Mouse (Mus musculus): ENCODE measurements around the gene Bud13. TPM values are rescaled to one million over a fixed set of nuclear protein-coding genes. Genes with fewer than 3 reads are reported as not detected.
A peak's percentile ranks its signal among the peaks of the same experiment; 100 is the strongest.

The Bud13 gene
- polyA plus RNA-seq (2012; rRNA removed) = 23.1 and 23.4 TPM in 2 replicates
- 19.2 and 23.7 TPM in 2 replicates for polyA plus RNA-seq (2014; fragmentation: Nextera tagmentation; extraction: Ambion mirVana)

GRCm38 (mm10) chr9:46282631-46283436, at the start of gene Bud13:
TSS of gene Bud13 (plus strand) at chr9:46283008.
- peak within 1 kb of the TSS; percentile 84 for H3K9ac ChIP-seq (ENCODE audit: low read depth, low read length, severe bottlenecking)
- H3K27me3 ChIP-seq (ENCODE audit: control insufficient read depth, insufficient read depth, low read length) = no peaks in the 10 kb centered on the region
- WGBS = under 1% methylated on average over 51 of the region's 55 CpGs
- DNase-seq (ENCODE audit: low spot score) (peak; percentile 92), ATAC-seq (ENCODE audit: low FRiP score, low read depth) (peak; percentile 94)
- H3K9me3 ChIP-seq (ENCODE audit: control insufficient read depth, low read length) = no peaks in the 10 kb centered on the region
- peaks cover 52% of the 10 kb centered on the region for H3K36me3 ChIP-seq (ENCODE audit: control insufficient read depth, insufficient read depth, low read length)
- peak within 1 kb of the TSS; percentile 53 for H3K4me2 ChIP-seq (replicated peaks; ENCODE audit: low read depth, low read length, severe bottlenecking)
- H3K4me3 ChIP-seq (replicated peaks; ENCODE audit: low read length) = peak within 1 kb of the TSS; percentile 71
- peak within 1 kb of the TSS; percentile 68 for H3K27ac ChIP-seq (replicated peaks; ENCODE audit: low read depth, low read length)
- H3K4me1 ChIP-seq (ENCODE audit: control insufficient read depth, insufficient read depth, low read length) = peaks cover 6% of the 10 kb centered on the region
- peak; percentile 87; the same call in 1 of the 2 replicates for TF ChIP-seq POLR2A (IDR thresholded peaks at IDR 0.05; ENCODE audit: borderline replicate concordance, extremely low read depth, insufficient read depth, insufficient read length)

- WGBS = 88% methylated on average over 6 of the region's 6 CpGs
These were observed 47.6 kb upstream of the Bud13 start for GRCm38 (mm10) chr9:46235196-46235595.

GRCm38 (mm10) chr9:46235596-46235648, 47.4 kb upstream of the Bud13 start, which contains the start of gene Apoc3:
TSS of gene Apoc3 (minus strand) at chr9:46235636.
- ATAC-seq (ENCODE audit: low FRiP score, low read depth) = no peak
- DNase-seq (ENCODE audit: low spot score) = no peak

More at GRCm38 (mm10) chr9:46235196-46235595, 47.6 kb upstream of the Bud13 start:
- H3K4me3 ChIP-seq (replicated peaks; ENCODE audit: low read length) = no peak overlapping the region
- no peaks in the 10 kb centered on the region for H3K9me3 ChIP-seq (ENCODE audit: control insufficient read depth, low read length)
- no peak for ATAC-seq (ENCODE audit: low FRiP score, low read depth)
- no peak for DNase-seq (ENCODE audit: low spot score)
- no peak overlapping the region for H3K9ac ChIP-seq (ENCODE audit: low read depth, low read length, severe bottlenecking)
- peaks cover 8% of the 10 kb centered on the region for H3K4me1 ChIP-seq (ENCODE audit: control insufficient read depth, insufficient read depth, low read length)
- no peaks in the 10 kb centered on the region for H3K27me3 ChIP-seq (ENCODE audit: control insufficient read depth, insufficient read depth, low read length)
- H3K36me3 ChIP-seq (ENCODE audit: control insufficient read depth, insufficient read depth, low read length) = no peaks in the 10 kb centered on the region
- H3K4me2 ChIP-seq (replicated peaks; ENCODE audit: low read depth, low read length, severe bottlenecking) = no peak overlapping the region
- no peak overlapping the region for H3K27ac ChIP-seq (replicated peaks; ENCODE audit: low read depth, low read length)
- TF ChIP-seq POLR2A (IDR thresholded peaks at IDR 0.05; ENCODE audit: borderline replicate concordance, extremely low read depth, insufficient read depth, insufficient read length) = no peak

GRCm38 (mm10) chr9:46235649-46236048, 47.2 kb upstream of the Bud13 start:
- Histone ChIP-seq H3K4me2 (replicated peaks; ENCODE audit: low read depth, low read length, severe bottlenecking) (no peak overlapping the region), H3K4me1 (ENCODE audit: control insufficient read depth, insufficient read depth, low read length) (peaks cover 3% of the 10 kb centered on the region), H3K27ac (replicated peaks; ENCODE audit: low read depth, low read length) (no peak overlapping the region), H3K9ac (ENCODE audit: low read depth, low read length, severe bottlenecking) (no peak overlapping the region), H3K27me3 (ENCODE audit: control insufficient read depth, insufficient read depth, low read length) (no peaks in the 10 kb centered on the region), H3K36me3 (ENCODE audit: control insufficient read depth, insufficient read depth, low read length) (no peaks in the 10 kb centered on the region), H3K9me3 (ENCODE audit: control insufficient read depth, low read length) (no peaks in the 10 kb centered on the region), H3K4me3 (replicated peaks; ENCODE audit: low read length) (no peak overlapping the region)
- no peak for TF ChIP-seq POLR2A (IDR thresholded peaks at IDR 0.05; ENCODE audit: borderline replicate concordance, extremely low read depth, insufficient read depth, insufficient read length)
- ATAC-seq (ENCODE audit: low FRiP score, low read depth) (no peak), DNase-seq (ENCODE audit: low spot score) (no peak)
- WGBS = 60% methylated on average over 4 of the region's 4 CpGs

More at GRCm38 (mm10) chr9:46235596-46235648, 47.4 kb upstream of the Bud13 start, which contains the start of gene Apoc3:
- no peaks in the 10 kb centered on the region for H3K36me3 ChIP-seq (ENCODE audit: control insufficient read depth, insufficient read depth, low read length)
- H3K4me3 ChIP-seq (replicated peaks; ENCODE audit: low read length) = no peak within 1 kb of the TSS
- H3K4me1 ChIP-seq (ENCODE audit: control insufficient read depth, insufficient read depth, low read length) = peaks cover 5% of the 10 kb centered on the region
- H3K9me3 ChIP-seq (ENCODE audit: control insufficient read depth, low read length) = no peaks in the 10 kb centered on the region
- TF ChIP-seq POLR2A (IDR thresholded peaks at IDR 0.05; ENCODE audit: borderline replicate concordance, extremely low read depth, insufficient read depth, insufficient read length) = no peak
- no peaks in the 10 kb centered on the region for H3K27me3 ChIP-seq (ENCODE audit: control insufficient read depth, insufficient read depth, low read length)
- H3K27ac ChIP-seq (replicated peaks; ENCODE audit: low read depth, low read length) = no peak within 1 kb of the TSS
- no peak within 1 kb of the TSS for H3K4me2 ChIP-seq (replicated peaks; ENCODE audit: low read depth, low read length, severe bottlenecking)
- no peak within 1 kb of the TSS for H3K9ac ChIP-seq (ENCODE audit: low read depth, low read length, severe bottlenecking)

- no peaks in the 10 kb centered on the region for H3K36me3 ChIP-seq (ENCODE audit: control insufficient read depth, insufficient read depth, low read length)
- H3K4me3 ChIP-seq (replicated peaks; ENCODE audit: low read length) = no peak overlapping the region
- WGBS = 87% methylated on average over 7 of the region's 7 CpGs
- TF ChIP-seq POLR2A (IDR thresholded peaks at IDR 0.05; ENCODE audit: borderline replicate concordance, extremely low read depth, insufficient read depth, insufficient read length) = no peak
- ATAC-seq (ENCODE audit: low FRiP score, low read depth) (no peak), DNase-seq (ENCODE audit: low spot score) (no peak)
- H3K4me2 ChIP-seq (replicated peaks; ENCODE audit: low read depth, low read length, severe bottlenecking) = no peak overlapping the region
- no peaks in the 10 kb centered on the region for H3K27me3 ChIP-seq (ENCODE audit: control insufficient read depth, insufficient read depth, low read length)
- no peaks in the 10 kb centered on the region for H3K9me3 ChIP-seq (ENCODE audit: control insufficient read depth, low read length)
- H3K4me1 ChIP-seq (ENCODE audit: control insufficient read depth, insufficient read depth, low read length) = no peaks in the 10 kb centered on the region
- no peak overlapping the region for H3K9ac ChIP-seq (ENCODE audit: low read depth, low read length, severe bottlenecking)
- no peak overlapping the region for H3K27ac ChIP-seq (replicated peaks; ENCODE audit: low read depth, low read length)
These were observed 44.0 kb upstream of the Bud13 start for GRCm38 (mm10) chr9:46238850-46239249.

Data from limb, embryonic 14.5 days (tissue).